Mouse (Mus musculus) erythroid progenitor cell, adult 5-6 weeks (primary cell): ENCODE results near the gene Shq1. TPM values are rescaled to one million over a fixed set of nuclear protein-coding genes. Genes with fewer than 3 reads are reported as not detected.
A peak's percentile ranks its signal among the peaks of the same experiment; 100 is the strongest.

Source experiments
- ATAC-seq: replicated peaks from 2 replicates; pipeline ENCODE4 v1.8.0; 2016; ENCODE audit warnings: moderate number of reproducible peaks, mild to moderate bottlenecking, moderate TSS enrichment, inconsistent platforms; ENCODE audit not compliant: poor library complexity, low FRiP score, severe bottlenecking
- total RNA-seq, 2 experiments: library from RNA; stranded (forward) in 1 of 2; stranded (reverse) in 1 of 2; fragments of 150-400 nt in 1 of 2; fragments of 186-747, 209-891 nt in 1 of 2; gene quantifications; 2 replicates each; pipeline versions ENCODE4 v1.2.3 to v1.2.4; 2015 to 2017; ENCODE audit warnings: low replicate concordance in 2 of 2

Gene Shq1
- total RNA-seq, 2 experiments from 2014 or later, result 0.30 to 1.7 TPM

DNA sequence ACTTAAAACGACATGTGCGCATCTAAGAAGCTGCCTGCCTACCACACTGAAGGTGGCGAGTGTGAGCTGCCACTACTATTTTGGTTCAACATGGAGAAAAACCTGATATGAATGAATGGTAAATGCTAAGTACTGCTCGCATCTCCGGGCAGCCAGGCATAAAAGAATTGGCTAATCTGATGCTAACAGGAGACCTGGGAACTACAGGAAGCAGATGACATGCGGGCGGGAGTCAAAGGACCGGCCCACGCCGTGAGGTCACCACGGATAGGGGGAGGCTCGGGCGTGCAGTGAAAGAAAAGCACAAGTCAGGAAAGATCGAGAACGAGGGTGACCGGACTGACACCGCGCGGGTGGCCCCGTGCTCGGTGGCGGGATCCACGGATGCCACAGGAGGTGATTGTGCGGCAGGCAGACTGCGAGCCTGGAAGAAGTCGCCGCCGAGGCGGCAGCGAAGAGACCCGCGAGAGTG lies 551 bp downstream of the Shq1 start:
- ATAC-seq, result peak; percentile 74

DNA sequence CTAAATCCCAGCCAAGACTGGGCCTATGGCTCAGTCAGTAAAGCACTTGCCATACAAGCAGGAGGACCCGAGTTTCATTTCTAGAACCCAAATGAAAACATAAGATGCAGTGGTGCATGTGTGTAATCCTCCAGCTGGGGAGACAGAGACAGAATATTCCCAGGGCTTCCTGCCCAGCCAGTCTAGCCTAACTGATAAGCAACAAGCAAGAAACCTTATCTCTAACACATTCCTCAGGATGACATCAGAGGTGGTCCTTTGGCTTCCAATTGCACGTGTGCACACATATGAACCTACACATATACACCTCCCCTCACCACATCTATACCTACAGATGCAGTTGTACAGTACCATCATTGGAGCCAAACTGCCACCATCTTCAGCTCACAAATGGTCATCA lies 2.1 kb downstream of the Shq1 start:
- ATAC-seq, result no peak

DNA sequence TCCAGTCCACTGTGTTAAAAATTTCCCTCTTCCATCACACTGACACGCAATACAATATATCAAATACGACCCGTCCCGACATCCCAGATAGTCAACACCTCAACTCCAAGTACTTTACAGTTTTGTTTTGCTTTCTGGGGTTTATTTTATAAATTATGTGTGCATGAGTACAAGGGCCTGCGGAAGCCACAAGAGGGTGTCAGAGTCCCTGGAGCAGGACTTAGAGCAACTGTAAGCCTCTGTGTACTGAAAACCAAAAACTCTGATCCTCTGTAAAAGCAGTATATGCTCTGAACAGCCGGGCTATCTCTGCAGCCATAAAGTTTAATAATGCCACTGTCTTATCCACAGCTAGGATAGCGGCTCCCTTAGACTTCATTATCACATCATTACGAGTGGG lies 3.3 kb downstream of the Shq1 start:
- no peak for ATAC-seq

DNA sequence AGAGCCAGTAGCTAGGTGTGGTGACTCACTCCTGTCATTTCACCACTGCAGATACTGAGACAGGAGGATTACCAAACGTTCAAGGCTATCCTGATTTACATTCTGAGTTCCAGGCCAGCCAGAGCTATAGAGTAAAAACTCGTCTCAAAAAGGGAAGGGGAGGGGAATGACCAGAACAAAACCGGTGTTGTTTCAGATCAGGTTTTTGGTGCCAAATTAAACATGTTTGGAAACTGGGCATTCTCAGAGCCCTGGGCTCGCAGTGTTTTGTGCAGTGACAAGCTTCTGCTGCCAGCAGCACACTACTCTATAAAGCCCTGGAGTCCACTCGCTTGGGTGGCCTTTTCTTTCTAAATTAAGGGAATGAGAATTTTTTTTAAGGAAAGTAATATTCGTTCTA lies 8.7 kb downstream of the Shq1 start:
- no peak for ATAC-seq

DNA sequence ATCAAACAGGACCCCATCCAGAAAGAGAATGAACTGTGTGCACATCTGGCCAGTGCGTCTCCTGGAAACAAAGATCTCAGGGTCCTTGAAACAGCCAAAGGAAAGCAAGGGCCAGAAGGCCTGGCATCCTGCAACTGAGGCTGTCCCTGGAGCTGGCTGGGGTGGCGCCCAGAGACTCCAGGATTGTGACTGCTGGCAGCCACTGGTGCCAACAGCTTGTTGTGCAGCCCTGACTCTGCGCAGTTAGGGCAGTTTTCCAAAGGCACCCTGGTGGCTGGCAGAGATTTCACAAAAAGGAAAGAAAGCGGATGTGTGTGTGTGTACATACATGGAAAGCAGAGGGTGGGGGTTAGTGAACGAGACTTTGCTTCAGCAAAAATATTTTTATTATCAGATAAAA lies 10.6 kb downstream of the Shq1 start:
- no peak for ATAC-seq

DNA sequence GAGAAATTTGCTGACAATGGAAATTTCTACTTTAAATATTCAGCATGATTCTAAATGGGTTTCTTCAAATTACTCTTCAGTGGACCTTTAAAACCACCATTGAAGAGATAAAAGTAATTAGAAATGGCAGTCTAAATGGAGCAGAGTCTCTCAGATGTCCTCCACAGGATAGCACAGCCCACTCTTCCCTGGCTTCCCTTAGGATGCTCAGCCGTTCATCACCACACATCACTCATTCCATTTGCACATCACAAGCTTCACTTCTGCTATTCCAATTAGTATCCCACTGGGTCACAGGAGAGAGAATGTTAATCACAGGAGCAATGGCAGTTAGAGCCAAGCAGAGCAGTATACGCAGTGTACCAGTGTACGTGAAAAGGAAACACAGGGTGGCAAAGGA lies 18.4 kb downstream of the Shq1 start:
- ATAC-seq, result no peak

DNA sequence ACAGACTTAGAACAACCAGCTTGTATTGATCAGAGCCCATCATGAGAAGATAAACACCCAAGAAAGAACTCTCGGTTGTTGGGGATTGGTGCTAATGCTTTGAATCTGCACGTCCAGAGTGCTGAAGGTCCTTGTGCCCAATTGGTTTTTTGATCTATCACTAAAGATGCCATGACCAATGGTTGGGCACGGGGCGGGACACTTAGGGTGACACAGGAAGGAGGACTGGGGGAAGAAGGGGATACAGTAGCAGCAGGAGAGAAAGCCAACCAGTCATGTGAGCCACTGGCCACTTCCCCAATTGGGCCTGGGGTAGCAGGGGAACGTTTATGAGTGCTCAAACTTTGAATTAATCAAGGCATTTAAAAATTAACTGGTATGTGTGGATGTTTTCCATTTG lies 23.8 kb downstream of the Shq1 start:
- ATAC-seq, result no peak

DNA sequence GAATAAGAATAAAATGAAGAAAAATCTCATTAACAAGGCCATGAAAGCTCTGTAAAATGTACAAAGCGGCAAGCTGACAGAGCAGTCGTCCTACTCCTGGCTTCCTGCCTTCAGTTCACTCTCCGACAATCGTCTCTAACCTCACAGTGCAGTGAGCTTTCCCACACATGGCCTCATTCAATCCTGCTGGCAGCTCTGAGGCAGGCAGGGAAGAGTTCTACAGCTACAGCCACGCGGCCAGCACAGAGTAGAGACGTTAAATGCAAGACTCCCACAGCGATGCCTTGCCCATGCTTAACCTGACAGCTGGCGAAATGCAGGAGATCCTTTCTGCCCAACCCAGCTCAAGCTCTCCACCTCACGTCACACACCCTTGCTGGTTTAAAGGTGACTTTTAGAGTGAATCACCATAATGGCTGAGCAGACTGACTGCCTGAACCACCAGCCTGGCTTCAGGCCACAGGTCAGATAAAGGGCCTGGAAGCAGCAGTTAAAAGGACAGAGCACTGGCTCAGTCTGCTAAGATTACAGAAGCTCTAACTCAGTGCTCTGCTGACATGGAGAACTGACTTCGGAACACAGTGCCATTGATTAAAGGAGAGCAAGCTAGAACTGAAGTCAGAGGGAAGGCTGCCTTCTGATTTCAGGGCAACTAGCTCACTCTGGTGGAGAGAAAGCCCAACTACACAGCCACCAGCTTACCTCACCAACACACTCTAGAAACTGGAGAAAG lies 25.3 kb downstream of the Shq1 start:
- peak; percentile 53; the same call in 1 of the 2 replicates for ATAC-seq

DNA sequence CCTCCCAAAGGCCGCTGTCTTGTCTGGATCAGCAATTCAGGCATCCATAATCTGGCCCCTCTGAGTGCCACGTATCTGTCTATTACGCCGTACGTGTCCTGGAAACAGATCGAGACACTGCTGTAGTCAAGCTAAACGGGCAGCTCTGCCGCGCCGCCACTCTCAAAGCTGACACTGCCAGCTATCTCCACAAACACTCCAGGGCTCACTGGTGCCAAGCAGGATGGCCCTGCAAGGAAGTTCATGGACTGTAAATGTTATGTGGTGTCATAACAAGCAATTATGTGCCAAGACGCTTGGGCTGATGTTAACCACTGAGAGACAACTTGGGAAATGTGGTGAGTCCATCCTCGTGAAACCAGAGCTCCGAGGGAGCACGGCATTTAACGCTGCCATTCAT lies 26.3 kb downstream of the Shq1 start:
- ATAC-seq, result no peak

DNA sequence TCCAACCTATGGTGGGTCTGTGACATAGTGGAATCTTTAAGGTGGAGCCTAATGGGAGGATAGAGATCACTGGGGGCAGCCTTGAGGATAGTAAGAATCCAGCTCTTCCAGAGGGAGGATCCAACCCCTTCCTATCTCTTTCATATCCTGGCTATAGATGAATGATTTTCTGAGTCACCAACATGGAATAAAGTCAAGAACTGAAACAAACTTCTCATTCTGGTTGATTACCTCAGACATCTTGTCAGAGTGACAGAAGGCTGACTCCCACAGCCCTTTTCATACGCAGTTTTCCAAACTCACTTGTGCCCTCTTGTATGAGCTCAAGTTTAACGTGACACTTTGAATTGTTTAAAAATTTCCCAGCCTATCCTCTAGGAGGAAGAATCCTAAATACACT lies 28.2 kb downstream of the Shq1 start:
- no peak for ATAC-seq

DNA sequence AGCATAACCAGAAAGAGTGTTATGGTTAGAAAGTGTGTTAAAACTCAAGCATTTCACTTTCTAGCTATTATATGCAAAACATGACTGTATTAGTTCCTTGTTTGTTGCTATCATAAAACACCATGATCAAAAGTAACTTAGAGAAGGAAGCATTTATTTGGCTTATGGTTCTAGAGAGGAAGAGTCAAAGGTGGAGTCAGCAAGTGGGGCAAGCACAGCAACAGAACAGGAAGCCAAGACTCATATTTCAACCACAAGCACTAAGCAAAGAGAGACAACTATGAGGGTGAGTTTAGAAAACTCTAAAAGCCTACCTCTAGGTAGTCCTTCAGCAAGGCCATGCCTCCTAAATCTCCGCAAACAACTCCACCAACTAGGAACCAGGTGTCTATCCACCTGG lies 30.4 kb downstream of the Shq1 start:
- no peak for ATAC-seq

DNA sequence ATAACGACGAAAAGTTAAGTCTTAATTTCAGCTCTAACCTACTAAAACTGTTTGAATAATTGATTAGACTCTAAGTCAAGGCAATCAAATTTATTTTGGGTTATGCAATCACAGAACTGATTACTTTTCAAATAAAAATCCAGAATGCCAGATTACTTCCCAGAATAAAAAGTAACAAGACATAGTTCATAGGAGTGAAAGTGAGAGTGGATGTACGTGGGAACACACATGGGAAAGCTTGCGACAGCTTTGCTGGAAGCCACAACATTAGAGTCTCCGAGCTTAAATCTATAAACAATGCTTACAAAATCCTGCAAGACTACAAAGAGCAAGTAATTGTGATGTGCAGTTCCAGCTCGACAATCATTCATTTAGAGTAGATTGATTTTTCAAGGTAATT lies 41.9 kb downstream of the Shq1 start:
- ATAC-seq, result no peak

DNA sequence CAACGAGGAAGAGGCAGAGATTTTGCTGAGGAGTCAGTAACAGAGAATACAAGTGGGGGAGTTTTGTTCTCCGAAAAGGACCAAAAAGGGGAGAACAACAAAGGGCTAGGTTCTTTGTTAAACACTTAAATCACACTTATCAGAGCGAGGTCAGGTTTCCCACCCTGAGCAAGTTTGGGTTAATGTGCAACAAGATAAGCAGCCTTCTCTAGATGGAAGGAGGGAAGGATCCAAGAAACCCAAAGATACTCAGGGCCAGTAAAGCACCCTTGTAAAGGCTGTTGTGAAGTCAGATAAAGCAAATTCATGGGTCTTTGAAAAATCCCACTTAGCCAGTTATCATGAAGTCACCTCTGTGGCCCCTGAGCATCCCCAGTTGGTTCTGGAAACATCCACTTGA lies 42.7 kb downstream of the Shq1 start:
- ATAC-seq, result no peak

DNA sequence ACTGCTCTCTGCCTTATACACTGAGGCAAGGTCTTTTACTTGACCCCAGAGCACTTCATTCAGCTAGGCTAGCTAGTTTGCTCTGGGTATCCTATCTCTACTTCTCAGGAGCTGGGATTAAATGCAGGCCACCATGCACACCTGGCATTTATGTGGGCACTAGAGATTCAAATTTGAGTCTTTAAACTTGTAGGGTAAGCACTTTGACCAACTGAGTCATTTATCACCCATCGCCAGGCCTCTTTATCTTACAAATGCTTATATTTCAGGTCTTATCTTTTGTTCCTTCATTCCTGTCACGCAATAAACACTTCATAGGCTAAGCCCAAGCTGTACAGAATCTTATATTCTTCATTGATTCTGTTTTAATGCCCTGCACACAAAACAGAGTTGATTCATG lies 47.0 kb downstream of the Shq1 start:
- ATAC-seq, result peak; percentile 77

DNA sequence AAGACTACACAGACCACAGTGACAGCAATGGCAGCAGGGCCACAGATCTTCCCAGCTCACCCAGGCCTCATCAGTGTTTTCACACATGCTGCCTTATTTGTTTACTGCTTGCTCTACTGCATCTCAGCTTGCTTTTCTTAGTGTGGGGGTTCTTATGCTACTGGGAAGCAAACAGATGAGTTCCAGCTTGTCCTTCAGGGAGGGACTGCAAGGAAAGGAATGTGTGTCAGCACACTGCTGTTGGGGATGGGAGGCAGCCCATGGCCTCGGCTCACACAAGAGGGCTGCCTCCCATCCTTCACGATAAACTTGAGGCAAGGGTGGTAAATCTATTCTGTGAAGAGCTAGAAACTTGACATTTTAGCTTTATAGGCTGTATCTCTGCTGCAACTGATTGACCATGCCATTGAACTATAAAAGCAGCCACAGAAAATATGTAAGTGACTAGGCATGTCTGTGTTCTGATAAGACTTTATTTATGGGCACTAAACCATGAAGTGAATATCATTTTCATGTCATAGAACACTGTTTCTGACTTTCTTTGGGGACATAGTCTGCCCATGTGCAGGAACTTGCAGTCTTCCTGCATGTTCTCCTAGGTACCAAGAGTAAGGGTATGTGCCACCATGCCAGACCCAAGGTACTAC lies 48.0 kb downstream of the Shq1 start:
- ATAC-seq, result peak; percentile 56

DNA sequence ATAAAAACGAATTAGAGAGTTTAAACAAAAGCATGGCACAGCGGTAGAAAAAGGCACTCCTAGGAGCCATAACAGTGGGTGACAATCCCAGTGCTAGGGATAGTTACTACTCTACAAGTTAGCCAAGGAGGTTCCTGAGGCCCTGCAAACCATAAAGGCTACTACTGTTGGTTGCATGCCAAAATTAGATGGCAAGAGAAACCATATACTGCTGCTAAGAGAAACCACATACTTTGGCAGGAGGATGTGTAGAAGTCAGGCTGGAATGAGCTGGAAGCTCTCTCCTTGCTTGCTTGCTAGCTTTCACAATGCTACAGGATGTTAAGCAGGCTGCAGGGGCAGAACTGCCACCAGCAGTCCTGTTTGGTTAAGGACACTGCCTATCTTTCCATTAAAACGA lies 50.5 kb downstream of the Shq1 start:
- ATAC-seq, result no peak

DNA sequence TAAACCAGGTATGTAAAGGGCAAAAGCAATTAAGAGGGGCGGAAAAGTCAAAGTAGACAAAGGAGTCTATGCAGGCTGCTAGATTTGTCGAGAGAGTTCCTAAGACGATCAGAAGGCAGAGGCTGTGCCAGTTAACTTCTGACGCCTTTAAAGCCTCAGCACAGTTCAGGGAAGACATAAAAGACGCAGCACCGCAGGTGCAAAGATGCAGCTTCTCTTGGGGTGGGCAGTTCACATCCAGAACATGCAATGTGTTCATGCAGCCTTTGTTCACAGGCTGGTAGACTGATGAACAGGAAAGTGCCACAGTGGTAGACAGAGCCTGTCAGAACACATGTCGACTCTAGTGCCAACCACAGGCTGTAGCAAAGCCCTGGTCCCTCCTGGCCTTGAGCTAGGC lies 51.6 kb downstream of the Shq1 start:
- ATAC-seq, result no peak

DNA sequence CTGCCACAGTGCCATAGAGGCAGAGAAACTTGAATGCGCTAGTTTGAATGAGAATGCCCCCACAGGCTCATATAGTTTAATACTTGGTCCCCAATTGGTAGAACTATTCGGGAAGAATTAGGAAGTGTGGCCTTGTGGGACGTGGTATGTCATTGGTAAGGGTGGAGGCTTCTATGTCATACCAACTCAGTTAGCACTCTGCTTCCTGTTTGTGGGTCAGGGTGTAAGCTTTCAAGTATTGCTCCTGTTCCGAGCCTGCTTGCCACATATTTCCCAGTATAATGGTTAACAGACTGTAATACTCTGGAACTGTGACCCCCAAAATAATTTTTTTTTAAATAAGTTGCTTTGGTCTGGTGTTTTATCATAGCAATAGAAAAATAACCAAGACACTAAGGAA lies 54.8 kb downstream of the Shq1 start:
- ATAC-seq, result no peak

DNA sequence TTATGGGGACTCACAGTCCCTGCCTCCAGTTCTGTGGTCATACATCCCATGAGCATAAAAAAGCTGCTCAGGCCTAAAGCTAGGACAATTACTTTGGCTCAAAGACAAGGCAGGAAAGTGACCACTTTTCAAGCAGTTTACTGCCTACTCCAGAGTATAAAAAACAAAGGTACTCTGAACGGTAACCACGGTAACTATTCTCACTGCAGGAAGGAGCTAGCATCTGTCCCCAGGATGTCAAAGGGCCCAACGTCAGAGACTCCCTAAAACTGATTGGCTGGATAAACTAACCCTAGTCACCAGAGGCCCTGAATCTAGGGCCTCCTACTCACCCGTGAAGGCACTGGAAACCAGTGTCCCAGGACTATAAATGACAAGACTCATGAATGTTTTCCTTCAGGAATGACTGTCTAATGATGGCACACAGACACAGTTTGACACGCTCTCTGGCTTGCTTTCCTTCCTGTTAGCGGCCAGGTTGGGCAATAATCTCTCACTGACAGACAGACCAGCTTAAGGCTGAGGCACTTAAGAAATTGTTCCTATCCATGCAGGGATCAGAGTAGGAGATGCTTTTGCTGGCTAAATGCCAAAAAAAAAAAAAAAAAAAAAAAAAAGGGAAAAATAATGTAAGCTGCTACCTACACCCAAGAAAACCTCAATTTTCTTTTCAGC lies 57.2 kb downstream of the Shq1 start:
- 0 out of 2 replicates have a peak, but pooled peaks have one; percentile 19 for ATAC-seq

DNA sequence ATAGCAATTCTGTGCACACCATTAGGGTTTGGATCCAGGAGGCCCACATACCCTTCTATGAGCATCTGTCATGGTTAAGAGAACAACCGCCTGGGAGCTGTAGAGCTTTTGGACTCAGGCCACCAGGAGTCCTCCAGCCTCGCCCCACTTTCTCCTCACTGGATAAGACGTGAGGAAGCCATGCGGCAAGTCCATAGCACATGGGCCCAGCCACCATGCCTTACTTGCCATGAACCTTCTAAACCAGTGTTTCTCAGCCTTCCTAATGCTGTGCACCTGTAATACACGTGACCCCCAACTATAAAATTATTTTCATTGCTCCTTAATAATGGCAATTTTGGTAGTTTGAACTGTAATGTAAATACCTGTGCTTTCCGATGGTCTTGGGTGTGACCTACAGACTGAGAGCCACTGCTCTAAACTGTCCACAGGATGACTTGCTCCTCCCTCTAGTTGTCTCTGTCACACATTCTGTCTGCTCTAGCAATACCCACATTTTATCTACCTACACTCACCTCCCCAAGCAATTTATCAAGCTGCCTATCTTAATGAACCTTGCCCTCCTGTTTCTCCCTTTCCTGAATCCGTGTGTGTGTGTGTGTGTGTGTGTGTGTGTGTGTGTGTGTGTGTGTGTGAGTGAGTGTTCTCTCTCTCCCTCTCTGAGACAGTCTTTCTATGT lies 59.9 kb downstream of the Shq1 start:
- ATAC-seq, result no peak

DNA sequence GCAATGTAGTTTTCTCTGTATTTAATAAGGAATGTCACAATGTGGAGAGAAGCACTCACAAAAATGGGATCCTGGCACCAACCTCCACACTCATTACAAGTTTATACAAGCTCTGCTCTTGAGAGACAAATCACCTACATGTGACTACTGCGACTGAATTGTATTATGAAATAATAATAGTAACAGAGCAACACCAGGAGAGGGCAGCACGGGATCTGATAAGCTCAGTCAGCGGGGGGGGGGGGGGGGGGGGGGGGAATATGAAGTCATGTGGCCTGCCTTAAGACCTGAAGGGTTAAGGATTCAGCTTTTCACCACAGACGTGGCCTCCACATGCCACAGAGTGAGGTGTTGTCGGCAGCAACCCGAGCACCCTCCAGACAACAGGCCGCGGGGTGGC lies 60.8 kb downstream of the Shq1 start:
- no peak for ATAC-seq
